Mouse (Mus musculus) ES-E14 (cell line): Measurements from ENCODE around the gene Lrmda. TPM values are rescaled to one million over a fixed set of nuclear protein-coding genes. Genes with fewer than 3 reads are reported as not detected.

Source experiments
- DNase-seq: peaks from one replicate; pipeline ENCODE4 v3.0.0-alpha.2; 2013; ENCODE audit warnings: low read depth, low spot score
- H3K27ac ChIP-seq: 2 replicates; pipeline ENCODE4 v1.5.1; 2012; ENCODE audit warnings: low read depth, mild to moderate bottlenecking, low read length, moderate library complexity, mixed read lengths; ENCODE audit not compliant: poor library complexity, insufficient read depth, severe bottlenecking
- H3K36me3 ChIP-seq: 2 replicates; pipeline ENCODE4 v1.6.1; 2012; ENCODE audit warnings: mild to moderate bottlenecking, low read length, moderate library complexity, mixed read lengths; ENCODE audit not compliant: control insufficient read depth, poor library complexity, insufficient read depth, severe bottlenecking
- H3K4me1 ChIP-seq, 2 experiments: fragments of 150-350 bp in 1 of 2; sonication (generic) in 1 of 2; 2 replicates each; pipeline ENCODE4 v1.6.1; 2012; ENCODE audit warnings: low read length in 2 of 2, mild to moderate bottlenecking in 1 of 2, mixed read lengths in 1 of 2; ENCODE audit not compliant: control insufficient read depth in 2 of 2, insufficient read depth in 2 of 2, poor library complexity in 1 of 2
- H3K4me3 ChIP-seq, 2 experiments: fragments of 150-350 bp in 1 of 2; sonication (generic) in 1 of 2; 2 replicates each; pipeline ENCODE4 v1.5.1; 2012; ENCODE audit warnings: low read length in 2 of 2, low read depth in 1 of 2, mild to moderate bottlenecking in 1 of 2, mixed read lengths in 1 of 2; ENCODE audit not compliant: insufficient read depth in 1 of 2, poor library complexity in 1 of 2, severe bottlenecking in 1 of 2
- H3K9ac ChIP-seq: 2 replicates; pipeline ENCODE4 v1.6.1; 2012; ENCODE audit warnings: low read depth, mild to moderate bottlenecking, low read length, mixed read lengths; ENCODE audit not compliant: poor library complexity, insufficient read depth, severe bottlenecking
- H3K9me3 ChIP-seq: fragments of 150-350 bp; sonication (generic); 2 replicates; pipeline ENCODE4 v1.6.1; 2012; ENCODE audit warnings: low read depth, mild to moderate bottlenecking, low read length; ENCODE audit not compliant: control insufficient read depth, insufficient read depth
- CHD2 ChIP-seq: IDR thresholded peaks from 2 replicates; pipeline ENCODE4 v1.6.1; 2014; ENCODE audit warnings: mild to moderate bottlenecking, low read depth, low read length, inconsistent platforms
- HCFC1 ChIP-seq: IDR thresholded peaks from 2 replicates; pipeline ENCODE4 v1.6.1; 2012; ENCODE audit warnings: low read length, inconsistent platforms, borderline replicate concordance; ENCODE audit not compliant: insufficient read depth
- MAFK ChIP-seq: IDR thresholded peaks from 2 replicates; pipeline ENCODE4 v1.6.1; 2014; ENCODE audit warnings: mild to moderate bottlenecking, low read depth, low read length, inconsistent platforms; ENCODE audit not compliant: insufficient read depth
- ZC3H11A ChIP-seq: IDR thresholded peaks from 2 replicates; pipeline ENCODE4 v1.6.1; 2012; ENCODE audit warnings: low read depth, mild to moderate bottlenecking, inconsistent platforms, low read length, borderline replicate concordance
- ZNF384 ChIP-seq: IDR thresholded peaks from 2 replicates; pipeline ENCODE4 v1.6.1; 2012; ENCODE audit warnings: low read depth, low read length, inconsistent platforms
- in situ Hi-C, 2 experiments: fragments of 600-800 bp; cut with MboI; formaldehyde crosslinking; loops; one replicate each; pipeline ENCODE4 v1.15.1; 2025; ENCODE audit warnings: low sequenced_read_pairs in 2 of 2, inconsistent platforms in 1 of 2; ENCODE audit not compliant: unreplicated experiment in 2 of 2
- total RNA-seq: library from RNA; depleted of rRNA; stranded (reverse); fragments of 300-350 nt; gene quantifications from 2 replicates; pipeline ENCODE4 v1.2.3, GENCODE M21; 2012

The Lrmda gene
- total RNA-seq, 1 experiment, result 0.22 TPM

GRCm38 (mm10) chr14:22019949-22020845, 685 bp downstream of the Lrmda start:
- Histone ChIP-seq H3K9me3 (no peaks in the 10 kb centered on the region), H3K27ac (no peak overlapping the region), H3K4me1 (no peaks in the 10 kb centered on the region), H3K9ac (peak overlapping the region; percentile 34; the same call in 1 of the 2 replicates), H3K36me3 (no peaks in the 10 kb centered on the region), H3K4me3 (peak overlapping the region; percentile 57 to 62)
- TF ChIP-seq MAFK (no peak), HCFC1 (no peak), CHD2 (no peak), ZNF384 (no peak), ZC3H11A (no peak)
- in situ Hi-C loops, result no loop called here
- no peak for DNase-seq

GRCm38 (mm10) chr14:22020885-22021284, 1.4 kb downstream of the Lrmda start:
- Histone ChIP-seq H3K36me3 (no peaks in the 10 kb centered on the region), H3K27ac (no peak overlapping the region), H3K4me1 (no peaks in the 10 kb centered on the region), H3K9ac (no peak overlapping the region), H3K9me3 (no peaks in the 10 kb centered on the region), H3K4me3 (no peak overlapping the region)
- TF ChIP-seq MAFK (no peak), CHD2 (no peak), HCFC1 (no peak), ZNF384 (no peak), ZC3H11A (no peak)
- in situ Hi-C loops, result no loop called here
- no peak for DNase-seq

GRCm38 (mm10) chr14:22023533-22023932, 4.0 kb downstream of the Lrmda start:
- no peaks in the 10 kb centered on the region for H3K9me3 ChIP-seq
- H3K27ac ChIP-seq, result no peak overlapping the region
- H3K4me3 ChIP-seq, result no peak overlapping the region
- H3K4me1 ChIP-seq, result no peaks in the 10 kb centered on the region
- no peaks in the 10 kb centered on the region for H3K36me3 ChIP-seq
- TF ChIP-seq MAFK, result no peak
- TF ChIP-seq ZNF384, result no peak
- TF ChIP-seq HCFC1, result no peak
- no peak for TF ChIP-seq ZC3H11A
- TF ChIP-seq CHD2, result no peak
- no peak overlapping the region for H3K9ac ChIP-seq
- DNase-seq, result no peak
- in situ Hi-C loops, result no loop called here

- H3K4me3 ChIP-seq, result no peak overlapping the region
- no peaks in the 10 kb centered on the region for H3K4me1 ChIP-seq
- in situ Hi-C loops, result no loop called here
- TF ChIP-seq CHD2 (no peak), MAFK (no peak), HCFC1 (no peak), ZC3H11A (no peak), ZNF384 (no peak)
- H3K36me3 ChIP-seq, result no peaks in the 10 kb centered on the region
- DNase-seq, result no peak
- no peak overlapping the region for H3K27ac ChIP-seq
- H3K9ac ChIP-seq, result no peak overlapping the region
- H3K9me3 ChIP-seq, result no peaks in the 10 kb centered on the region
Measured at GRCm38 (mm10) chr14:22035900-22036299, 16.4 kb downstream of the Lrmda start.

- DNase-seq, result no peak
- no peak overlapping the region for H3K27ac ChIP-seq
- H3K4me1 ChIP-seq, result no peaks in the 10 kb centered on the region
- TF ChIP-seq MAFK (no peak), HCFC1 (no peak), ZNF384 (no peak), ZC3H11A (no peak), CHD2 (no peak)
- H3K9ac ChIP-seq, result no peak overlapping the region
- in situ Hi-C loops, result no loop called here
- no peaks in the 10 kb centered on the region for H3K9me3 ChIP-seq
- H3K4me3 ChIP-seq, result no peak overlapping the region
- no peaks in the 10 kb centered on the region for H3K36me3 ChIP-seq
Measured at GRCm38 (mm10) chr14:22036338-22036737, 16.8 kb downstream of the Lrmda start.
